Mouse (Mus musculus): ENCODE data around the gene Tmcc2. TPM values are rescaled to one million over a fixed set of nuclear protein-coding genes. Genes with fewer than 3 reads are reported as not detected.

The Tmcc2 gene
- polyA plus RNA-seq (2015; fragmentation: Nextera tagmentation; extraction: Ambion mirVana) = 38.4 and 39.4 TPM in 2 replicates

DNA sequence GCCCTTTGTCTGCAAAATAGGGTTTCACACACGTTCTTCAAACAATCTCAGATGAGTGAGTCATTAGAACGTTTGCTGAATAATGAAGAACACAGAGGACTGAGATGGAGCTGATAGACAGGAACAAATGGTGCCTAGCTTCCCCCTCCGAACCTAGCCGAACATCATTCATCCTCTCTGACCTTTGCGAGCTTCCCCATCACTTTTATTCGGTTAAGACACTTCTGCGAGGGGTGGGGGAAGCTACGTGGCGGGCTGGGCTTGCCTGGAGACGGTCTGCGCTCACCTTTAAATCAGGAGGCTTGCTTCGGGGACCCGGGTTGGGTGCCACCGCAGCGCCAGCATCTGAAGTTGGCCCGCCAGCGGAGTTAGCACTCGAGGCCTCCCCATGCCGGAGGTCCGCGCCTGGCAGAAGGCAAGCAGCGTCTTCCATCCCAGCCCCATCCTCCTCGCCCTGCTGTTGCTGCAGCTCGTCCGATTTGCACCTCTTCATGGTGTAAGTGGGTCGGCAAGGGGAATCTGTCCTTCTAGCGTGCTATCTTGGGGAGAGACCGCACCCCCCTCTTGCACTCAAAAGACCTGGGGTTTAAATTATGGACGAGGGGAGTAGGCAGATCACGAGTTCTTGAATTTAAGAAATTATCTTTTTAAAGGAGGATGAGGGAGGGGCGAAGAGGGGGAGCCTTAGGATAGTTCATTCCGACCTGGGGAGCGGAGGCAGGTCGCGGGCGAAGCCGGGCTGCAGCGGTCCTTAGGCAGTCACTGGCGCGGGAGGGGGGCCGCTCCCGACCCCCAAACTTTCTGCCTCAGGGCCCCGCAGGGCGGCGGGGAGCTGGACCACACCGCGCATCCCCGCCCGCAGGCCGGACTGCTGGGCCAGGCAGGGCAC lies at the start of gene Tmcc2:
Gene Tmcc2 (minus strand): TSS at position 591 of the 889 bp plus-strand sequence.
- Histone ChIP-seq H3K36me3 (replicated peaks) (no peaks in the 10 kb centered on the region), H3K4me3 (peak within 1 kb of the TSS; percentile 60), H3K4me2 (peak within 1 kb of the TSS; percentile 83), H3K27ac (peak within 1 kb of the TSS; percentile 90), H3K27me3 (replicated peaks) (no peaks in the 10 kb centered on the region), H3K4me1 (peaks cover 53% of the 10 kb centered on the region), H3K9me3 (no peaks in the 10 kb centered on the region), H3K9ac (peak within 1 kb of the TSS; percentile 79)
- peak; percentile 38 for ATAC-seq (replicated peaks)
- WGBS = under 1% methylated on average over 50 of the region's 50 CpGs

DNA sequence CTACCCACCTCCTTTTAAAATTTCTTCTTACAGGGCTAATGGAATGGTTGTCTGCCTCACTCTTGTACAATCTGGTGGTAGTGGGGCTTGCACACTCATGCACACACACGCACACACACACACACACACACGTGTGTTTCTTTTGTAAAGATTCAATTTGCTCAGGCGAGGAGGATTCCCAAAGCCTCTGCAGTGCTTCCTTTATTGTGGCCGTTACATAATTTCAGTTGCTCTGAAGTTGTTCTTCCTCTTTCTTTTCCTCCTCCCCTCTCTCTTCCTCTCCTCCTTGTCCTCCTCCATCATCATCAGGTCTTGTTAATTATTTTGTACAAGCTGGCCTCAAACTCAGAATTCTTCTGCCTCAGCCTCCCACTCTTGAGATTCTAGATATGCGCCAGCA lies 46.3 kb upstream of the Tmcc2 start:
- H3K4me1 ChIP-seq = peaks cover 4% of the 10 kb centered on the region; the same call in 1 of the 2 replicates
- no peak overlapping the region for H3K4me3 ChIP-seq
- no peak overlapping the region for H3K27ac ChIP-seq
- no peak for ATAC-seq (replicated peaks)
- no peaks in the 10 kb centered on the region for H3K27me3 ChIP-seq (replicated peaks)
- WGBS = 83% methylated on average over 5 of the region's 5 CpGs
- no peak overlapping the region for H3K4me2 ChIP-seq
- peaks cover 10% of the 10 kb centered on the region for H3K36me3 ChIP-seq (replicated peaks)
- no peaks in the 10 kb centered on the region for H3K9me3 ChIP-seq
- H3K9ac ChIP-seq = no peak overlapping the region

DNA sequence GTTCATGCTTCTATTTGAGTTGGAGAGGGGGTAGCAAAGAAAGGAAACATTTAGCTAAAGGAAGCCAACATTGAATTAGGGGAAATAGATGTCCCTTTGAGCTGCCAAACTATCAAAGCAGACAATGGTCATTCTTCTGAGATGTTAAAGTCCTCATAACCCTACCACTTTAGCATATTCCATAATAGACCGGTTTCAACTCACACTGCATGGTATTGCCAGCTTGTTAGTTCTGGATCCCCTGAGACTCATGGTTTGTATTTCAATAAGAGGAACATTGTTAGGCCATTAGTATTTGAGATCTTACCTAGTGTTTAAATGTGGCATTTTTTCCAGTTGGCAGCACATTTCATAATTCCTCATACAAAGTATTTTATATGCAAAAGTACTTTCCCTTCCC lies 45.9 kb upstream of the Tmcc2 start:
- H3K9ac ChIP-seq = no peak overlapping the region
- WGBS = 76% methylated on average over 1 of the region's 1 CpGs
- no peak overlapping the region for H3K4me3 ChIP-seq
- H3K36me3 ChIP-seq (replicated peaks) = peaks cover 10% of the 10 kb centered on the region
- no peaks in the 10 kb centered on the region for H3K27me3 ChIP-seq (replicated peaks)
- H3K27ac ChIP-seq = no peak overlapping the region
- no peak overlapping the region for H3K4me2 ChIP-seq
- H3K9me3 ChIP-seq = no peaks in the 10 kb centered on the region
- no peak for ATAC-seq (replicated peaks)
- H3K4me1 ChIP-seq = peaks cover 4% of the 10 kb centered on the region; the same call in 1 of the 2 replicates

DNA sequence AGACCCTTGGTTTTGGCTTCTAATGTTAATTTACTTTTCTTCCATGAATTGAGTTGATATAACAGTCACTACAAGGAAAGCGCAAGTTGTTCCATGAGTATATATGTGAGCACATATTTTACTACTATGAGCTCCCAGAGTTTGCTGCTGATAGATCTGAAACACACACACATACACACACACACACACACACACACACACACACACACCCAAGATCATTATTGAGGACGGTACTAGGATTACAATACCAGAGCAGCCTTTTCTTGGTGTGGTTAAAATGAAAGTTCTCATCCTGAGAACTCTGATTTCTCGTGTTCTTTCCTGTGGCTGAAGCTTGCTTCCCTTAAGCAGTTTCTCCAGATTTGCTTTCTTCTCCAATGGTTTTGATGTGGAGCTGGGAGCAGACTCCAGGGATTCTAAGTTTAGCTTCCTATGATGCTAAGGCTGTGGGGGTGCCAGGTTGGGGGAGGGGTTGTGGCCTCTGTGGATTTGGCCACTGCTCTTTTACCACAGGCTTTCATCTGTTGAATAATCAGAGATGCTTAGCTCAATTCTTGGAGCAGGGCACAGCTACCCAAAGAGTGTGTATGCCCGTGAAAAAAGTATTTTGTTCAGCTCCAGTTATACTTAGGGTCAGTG lies 45.4 kb upstream of the Tmcc2 start:
- Histone ChIP-seq H3K4me3 (no peak overlapping the region), H3K9ac (no peak overlapping the region), H3K27ac (no peak overlapping the region), H3K36me3 (replicated peaks) (peaks cover 10% of the 10 kb centered on the region), H3K4me1 (peaks cover 9% of the 10 kb centered on the region), H3K9me3 (no peaks in the 10 kb centered on the region), H3K27me3 (replicated peaks) (no peaks in the 10 kb centered on the region), H3K4me2 (no peak overlapping the region)
- 72% methylated on average over 4 of the region's 4 CpGs for WGBS
- no peak for ATAC-seq (replicated peaks)

DNA sequence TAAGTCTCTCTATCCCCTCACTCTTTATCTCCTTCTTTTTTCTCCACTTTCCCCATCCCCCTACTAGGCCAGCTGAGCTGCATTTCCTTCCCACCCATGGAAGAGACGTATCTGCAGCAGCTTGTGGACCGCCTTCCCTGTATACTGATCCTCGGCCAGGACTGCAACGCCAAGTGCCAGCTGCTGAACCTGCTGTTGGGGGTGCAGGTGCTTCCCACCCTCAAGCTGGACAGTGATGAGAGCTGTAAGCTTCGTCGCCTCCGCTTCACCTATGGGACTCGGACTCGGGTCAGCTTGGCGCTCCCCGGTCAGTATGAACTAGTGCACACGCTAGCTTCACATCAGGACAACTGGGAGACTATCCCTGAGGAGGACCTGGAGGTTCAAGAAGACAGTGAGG lies 43.0 kb upstream of the Tmcc2 start:
- H3K4me3 ChIP-seq = no peak overlapping the region
- H3K4me2 ChIP-seq = no peak overlapping the region
- H3K9ac ChIP-seq = no peak overlapping the region
- WGBS = 91% methylated on average over 12 of the region's 12 CpGs
- no peak overlapping the region for H3K27ac ChIP-seq
- peaks cover 25% of the 10 kb centered on the region for H3K4me1 ChIP-seq
- no peaks in the 10 kb centered on the region for H3K27me3 ChIP-seq (replicated peaks)
- H3K36me3 ChIP-seq (replicated peaks) = no peaks in the 10 kb centered on the region
- no peak for ATAC-seq (replicated peaks)
- H3K9me3 ChIP-seq = no peaks in the 10 kb centered on the region

DNA sequence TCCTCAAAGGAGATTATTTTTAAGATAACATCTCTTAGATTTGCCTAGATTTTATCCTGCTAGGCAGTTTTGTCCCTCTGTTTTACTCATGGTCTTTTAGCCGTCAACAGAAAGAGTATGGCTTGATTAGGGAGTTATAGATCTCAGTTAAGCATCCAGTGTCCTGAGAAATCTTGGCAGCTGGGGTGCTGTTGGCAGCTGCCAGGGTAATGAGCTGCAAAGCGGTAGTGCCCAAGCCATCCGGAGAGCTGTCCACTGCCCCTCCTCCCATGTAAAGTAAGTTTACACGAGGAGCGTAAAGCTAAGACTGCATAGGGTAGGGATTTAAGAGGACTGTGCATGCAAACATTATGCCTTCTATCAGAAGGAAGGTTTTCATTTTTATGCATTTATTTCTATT lies 42.3 kb upstream of the Tmcc2 start:
- Histone ChIP-seq H3K4me2 (no peak overlapping the region), H3K36me3 (replicated peaks) (no peaks in the 10 kb centered on the region)

DNA sequence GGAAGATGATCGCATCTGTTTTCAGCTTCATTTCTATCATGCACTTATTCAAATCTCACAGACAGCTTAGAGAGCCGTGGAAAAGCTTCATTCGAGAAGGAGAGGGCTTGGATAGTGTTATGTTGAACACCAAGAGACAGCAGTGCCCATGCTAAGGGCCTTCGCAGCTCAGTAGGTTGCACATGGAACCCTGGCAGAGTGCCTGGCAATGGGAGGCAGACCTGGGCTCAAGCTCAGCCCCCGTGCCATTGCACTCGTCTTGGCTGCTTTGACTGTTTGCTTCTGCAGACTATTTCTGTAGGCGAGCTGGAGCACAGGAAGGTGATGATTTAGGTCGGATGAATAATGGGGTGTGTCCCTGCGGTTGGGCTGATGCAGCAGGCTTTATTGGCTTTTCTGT lies 40.6 kb upstream of the Tmcc2 start:
- no peak; the same call in 1 of the 2 replicates for ATAC-seq (replicated peaks)
- no peaks in the 10 kb centered on the region for H3K36me3 ChIP-seq (replicated peaks)
- H3K4me1 ChIP-seq = peaks cover 25% of the 10 kb centered on the region
- H3K4me2 ChIP-seq = no peak overlapping the region
- no peaks in the 10 kb centered on the region for H3K9me3 ChIP-seq
- WGBS = 76% methylated on average over 9 of the region's 9 CpGs
- no peak overlapping the region for H3K4me3 ChIP-seq
- H3K27me3 ChIP-seq (replicated peaks) = no peaks in the 10 kb centered on the region
- H3K27ac ChIP-seq = no peak overlapping the region
- H3K9ac ChIP-seq = no peak overlapping the region

More for the DNA sequence above, 42.3 kb upstream of the Tmcc2 start:
- whole genome bisulfite sequencing = 52% methylated on average over 5 of the region's 5 CpGs
- peaks cover 25% of the 10 kb centered on the region for H3K4me1 ChIP-seq
- no peaks in the 10 kb centered on the region for H3K27me3 ChIP-seq (replicated peaks)
- no peak overlapping the region for H3K9ac ChIP-seq
- no peak for ATAC-seq (replicated peaks)
- H3K4me3 ChIP-seq = no peak overlapping the region
- no peak overlapping the region for H3K27ac ChIP-seq
- no peaks in the 10 kb centered on the region for H3K9me3 ChIP-seq

DNA sequence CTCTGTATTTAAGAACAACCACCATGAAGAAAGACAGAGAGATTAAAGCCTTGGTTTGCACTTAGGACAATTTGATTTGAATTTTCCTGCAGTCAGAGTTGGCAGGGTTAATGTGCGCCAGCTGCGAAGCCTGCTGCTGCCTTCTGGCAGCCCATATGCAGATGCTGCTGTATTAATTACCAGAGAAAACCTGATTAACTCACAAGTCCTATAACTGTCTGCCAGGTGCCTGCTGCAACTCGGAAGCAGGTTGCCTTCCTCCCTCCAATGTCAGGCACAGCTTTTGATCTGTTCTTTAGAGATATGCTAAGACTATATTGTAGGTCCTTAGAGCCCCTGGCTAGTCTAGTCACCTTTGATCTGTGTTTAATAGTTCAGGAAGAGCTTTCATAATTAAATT lies 39.7 kb upstream of the Tmcc2 start:
- H3K27ac ChIP-seq = peak overlapping the region; percentile 32
- H3K4me1 ChIP-seq = peaks cover 25% of the 10 kb centered on the region
- no peaks in the 10 kb centered on the region for H3K9me3 ChIP-seq
- no peak overlapping the region for H3K4me3 ChIP-seq
- no peak overlapping the region for H3K9ac ChIP-seq
- peak; percentile 67; the same call in 1 of the 2 replicates for ATAC-seq (replicated peaks)
- WGBS = 27% methylated on average over 3 of the region's 3 CpGs
- H3K36me3 ChIP-seq (replicated peaks) = no peaks in the 10 kb centered on the region
- H3K4me2 ChIP-seq = no peak overlapping the region
- no peaks in the 10 kb centered on the region for H3K27me3 ChIP-seq (replicated peaks)

DNA sequence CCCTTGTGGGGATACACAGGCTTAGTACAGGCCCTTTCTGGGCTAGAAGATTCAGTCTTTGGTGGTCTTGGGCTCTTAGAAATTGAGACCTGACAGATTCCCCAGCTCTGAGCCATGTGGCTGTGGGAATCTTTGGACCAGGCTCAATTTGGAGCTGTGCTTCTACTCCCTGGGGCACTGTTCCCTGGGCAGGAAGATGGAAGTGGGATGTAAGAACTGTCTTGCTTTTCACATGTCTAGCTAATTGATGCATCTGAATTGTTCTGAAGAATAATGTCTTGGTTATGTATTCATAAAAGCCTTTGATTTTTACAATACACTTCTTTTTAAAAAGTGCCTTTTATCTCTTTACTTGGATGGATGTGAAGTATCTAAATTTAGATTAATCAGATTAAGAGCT lies 34.5 kb upstream of the Tmcc2 start:
- H3K27ac ChIP-seq = no peak overlapping the region
- H3K27me3 ChIP-seq (replicated peaks) = no peaks in the 10 kb centered on the region
- H3K9ac ChIP-seq = no peak overlapping the region
- no peak for ATAC-seq (replicated peaks)
- 0 out of 2 replicates have a peak, but pooled peaks cover 4% of the 10 kb centered on the region for H3K36me3 ChIP-seq (replicated peaks)
- H3K4me3 ChIP-seq = no peak overlapping the region
- H3K9me3 ChIP-seq = no peaks in the 10 kb centered on the region
- H3K4me1 ChIP-seq = peaks cover 12% of the 10 kb centered on the region
- no peak overlapping the region for H3K4me2 ChIP-seq

DNA sequence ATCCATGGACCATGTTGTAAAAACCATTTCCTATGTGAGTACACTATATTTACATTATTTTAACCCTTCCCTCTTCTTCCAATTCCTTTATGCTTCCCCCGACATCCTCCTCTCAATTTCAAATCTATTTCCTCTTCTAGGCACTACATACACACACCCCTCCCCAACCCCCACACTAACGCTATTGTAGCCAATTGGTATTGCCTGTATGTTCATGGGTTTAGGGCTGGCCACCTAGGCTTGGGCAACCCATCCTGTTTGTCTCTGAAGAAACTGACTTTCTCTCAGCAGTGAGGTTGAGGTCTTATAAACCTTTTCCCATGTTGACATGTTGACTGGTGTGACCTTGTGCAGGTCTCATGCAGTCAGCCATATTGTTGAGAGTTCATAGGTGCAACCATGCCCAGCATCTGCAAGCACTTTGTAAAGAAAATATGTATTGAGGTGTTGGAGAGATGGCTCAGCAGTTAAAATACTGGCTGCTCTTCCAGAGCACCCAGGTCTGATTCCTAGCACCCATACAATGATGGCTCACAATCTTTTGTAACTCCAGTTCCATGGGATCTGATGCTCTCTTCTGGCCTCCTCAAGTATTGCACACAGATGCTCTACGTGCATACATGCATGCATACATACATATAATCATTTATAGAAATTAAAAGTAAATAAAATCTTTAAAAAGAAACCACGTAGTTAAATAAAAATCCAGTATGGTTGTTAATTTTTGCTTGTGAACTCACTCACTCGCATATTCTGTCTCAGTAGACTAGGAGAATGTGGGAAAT lies 32.0 kb upstream of the Tmcc2 start:
- ATAC-seq (replicated peaks) = no peak
- 0 out of 2 replicates have a peak, but pooled peaks cover 4% of the 10 kb centered on the region for H3K36me3 ChIP-seq (replicated peaks)
- WGBS = 95% methylated on average over 5 of the region's 5 CpGs
- H3K27ac ChIP-seq = no peak overlapping the region
- H3K9ac ChIP-seq = no peak overlapping the region
- H3K27me3 ChIP-seq (replicated peaks) = no peaks in the 10 kb centered on the region
- no peaks in the 10 kb centered on the region for H3K9me3 ChIP-seq
- no peak overlapping the region for H3K4me3 ChIP-seq
- no peak overlapping the region for H3K4me2 ChIP-seq
- H3K4me1 ChIP-seq = peaks cover 22% of the 10 kb centered on the region

DNA sequence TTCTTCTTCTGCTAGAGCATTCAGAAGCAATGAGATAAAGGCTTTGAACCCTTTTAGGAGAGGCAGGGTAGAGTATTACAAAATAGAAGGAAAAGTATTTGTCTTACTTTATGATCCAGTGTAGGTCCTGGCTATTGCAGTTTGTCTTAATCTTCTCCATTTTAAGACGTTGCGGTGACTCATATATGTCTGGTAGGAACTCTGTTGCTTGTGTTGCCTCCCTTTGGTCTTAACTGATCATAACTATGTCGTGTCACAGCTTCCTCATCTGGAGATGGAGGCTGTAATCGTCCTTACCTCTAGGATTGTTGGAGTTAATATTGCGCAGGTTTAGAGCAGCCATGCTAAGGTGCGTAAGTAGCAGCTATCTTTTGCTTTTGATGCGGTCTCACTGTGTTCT lies 29.6 kb upstream of the Tmcc2 start:
- no peaks in the 10 kb centered on the region for H3K27me3 ChIP-seq (replicated peaks)
- no peak overlapping the region for H3K9ac ChIP-seq
- H3K36me3 ChIP-seq (replicated peaks) = 0 out of 2 replicates have a peak, but pooled peaks cover 4% of the 10 kb centered on the region
- H3K4me1 ChIP-seq = peaks cover 30% of the 10 kb centered on the region
- no peak overlapping the region for H3K4me2 ChIP-seq
- no peak for ATAC-seq (replicated peaks)
- no peaks in the 10 kb centered on the region for H3K9me3 ChIP-seq
- H3K4me3 ChIP-seq = no peak overlapping the region
- 90% methylated on average over 7 of the region's 7 CpGs for WGBS
- no peak overlapping the region for H3K27ac ChIP-seq

DNA sequence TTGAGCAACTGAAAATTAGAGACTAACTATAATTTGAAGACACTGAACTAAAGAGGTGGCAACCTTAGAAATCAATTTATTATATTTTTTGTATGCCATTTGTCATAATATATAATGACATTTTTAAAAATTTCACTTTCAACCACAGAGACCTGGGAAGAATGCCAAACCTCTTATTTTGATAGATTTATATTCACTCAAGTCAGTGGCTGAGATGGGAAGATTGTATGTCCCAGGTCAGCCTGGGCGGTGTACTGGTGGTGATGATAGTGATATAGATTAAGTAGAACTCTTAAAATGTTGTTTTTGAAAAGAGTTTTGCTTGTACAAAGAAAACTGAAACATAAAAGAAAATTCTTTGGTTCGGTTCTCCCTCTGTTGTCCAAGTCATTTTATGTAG lies 29.1 kb upstream of the Tmcc2 start:
- no peak for ATAC-seq (replicated peaks)
- H3K4me3 ChIP-seq = no peak overlapping the region
- peaks cover 26% of the 10 kb centered on the region for H3K4me1 ChIP-seq
- WGBS = 81% methylated on average over 2 of the region's 2 CpGs
- no peak overlapping the region for H3K27ac ChIP-seq
- H3K36me3 ChIP-seq (replicated peaks) = 0 out of 2 replicates have a peak, but pooled peaks cover 4% of the 10 kb centered on the region
- H3K27me3 ChIP-seq (replicated peaks) = no peaks in the 10 kb centered on the region
- no peak overlapping the region for H3K4me2 ChIP-seq
- no peak overlapping the region for H3K9ac ChIP-seq
- H3K9me3 ChIP-seq = no peaks in the 10 kb centered on the region

All from midbrain, embryonic 15.5 days (tissue).